Mouse (Mus musculus): ENCODE data around the gene Gm45521. TPM values are rescaled to one million over a fixed set of nuclear protein-coding genes. Genes with fewer than 3 reads are reported as not detected.
A peak's percentile ranks its signal among the peaks of the same experiment; 100 is the strongest.

Gene Gm45521
- total RNA-seq, 2 experiments from 2014 or later: not detected

- peak; percentile 59 for TF ChIP-seq CTCF (IDR thresholded peaks at IDR 0.05)
- DNase-seq (ENCODE audit: extremely low spot score in 1 of 2, low spot score in 2 of 2): peak; percentile 25 to 36
- H3K27ac ChIP-seq: no peak overlapping the region
- no peak overlapping the region for H3K4me3 ChIP-seq
- intact Hi-C loops (cut with DNase I): loop anchor here (2.0 kb wide), 1 partner anchor 120 kb away; the partner anchor contains the start of gene Flnb
Measured at GRCm38 (mm10) chr14:7937052-7937630, 19.9 kb upstream of the Gm45521 start.

- DNase-seq (ENCODE audit: extremely low spot score in 1 of 2, low spot score in 2 of 2): no peak
- Histone ChIP-seq H3K27ac (no peak overlapping the region), H3K4me3 (no peak overlapping the region)
- intact Hi-C loops (cut with DNase I): loop anchor here (1.0 kb wide), 1 partner anchor 11 kb away; no protein-coding TSS in a partner anchor
- TF ChIP-seq CTCF (IDR thresholded peaks at IDR 0.05): no peak
Measured at GRCm38 (mm10) chr14:7938809-7939784, 18.0 kb upstream of the Gm45521 start.

DNA sequence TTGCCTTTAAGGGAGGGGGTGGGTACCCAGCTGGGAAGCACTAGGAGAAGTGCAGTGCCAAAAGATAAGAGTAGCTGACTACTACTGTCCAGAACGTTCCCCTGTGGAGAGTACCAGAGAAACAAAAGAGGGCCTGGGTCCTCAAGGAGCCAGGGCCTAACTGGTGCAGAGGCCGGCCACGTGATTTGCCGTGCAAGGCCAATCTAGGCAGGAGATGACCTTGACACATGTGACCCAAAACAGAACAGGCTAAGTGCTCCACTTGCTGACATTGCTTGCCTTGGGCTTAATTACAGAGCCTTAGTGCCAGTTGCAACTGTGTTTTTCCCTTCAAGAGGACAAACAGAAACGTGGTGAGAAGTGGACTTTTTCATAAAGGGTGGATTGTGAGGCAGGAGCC is 15.7 kb upstream of the Gm45521 start:
- TF ChIP-seq CTCF (IDR thresholded peaks at IDR 0.05): no peak
- H3K27ac ChIP-seq: no peak overlapping the region
- intact Hi-C loops (cut with DNase I): no loop called here
- H3K4me3 ChIP-seq: no peak overlapping the region
- no peak for DNase-seq (ENCODE audit: extremely low spot score in 1 of 2, low spot score in 2 of 2)

DNA sequence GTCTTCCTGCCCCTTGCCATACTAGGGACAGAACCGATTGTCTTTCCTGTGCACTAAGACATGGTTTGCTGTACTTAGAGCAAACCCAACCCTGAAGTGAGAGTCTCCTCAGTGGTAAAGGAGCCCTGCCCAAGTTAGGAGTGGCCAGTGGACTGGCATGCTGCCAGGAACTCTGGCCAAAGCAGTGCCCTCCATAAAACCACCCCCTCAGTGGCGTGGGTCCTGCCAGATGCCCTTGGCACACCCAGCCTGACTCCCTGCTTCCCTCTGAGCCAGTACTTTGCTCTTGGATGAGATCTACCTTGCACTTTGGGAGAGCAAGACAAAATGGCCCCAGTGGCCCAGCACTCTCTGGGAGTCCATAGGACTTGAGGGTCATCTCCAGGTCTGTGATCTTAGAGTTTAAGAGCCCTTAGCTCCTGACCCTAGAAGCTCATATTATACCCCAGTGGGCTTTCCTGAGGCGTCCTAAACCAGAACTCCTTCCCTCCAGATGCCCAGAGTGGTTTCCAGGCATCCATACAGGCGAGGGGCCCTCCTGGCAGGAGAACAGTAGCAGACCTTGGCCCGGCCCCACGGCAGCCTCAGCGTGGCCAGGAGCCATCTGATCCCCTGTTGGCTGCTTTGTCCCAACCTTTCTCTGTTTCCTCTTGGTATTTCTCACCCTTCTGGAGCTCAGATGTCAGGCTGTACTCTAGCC is 13.8 kb upstream of the Gm45521 start:
- H3K27ac ChIP-seq: peak overlapping the region; percentile 21; the same call in 1 of the 2 replicates
- intact Hi-C loops (cut with DNase I): no loop called here
- H3K4me3 ChIP-seq: no peak overlapping the region
- no peak for TF ChIP-seq CTCF (IDR thresholded peaks at IDR 0.05)
- DNase-seq (ENCODE audit: extremely low spot score in 1 of 2, low spot score in 2 of 2): no peak

- no peak overlapping the region for H3K4me3 ChIP-seq
- TF ChIP-seq CTCF (IDR thresholded peaks at IDR 0.05): no peak
- intact Hi-C loops (cut with DNase I): no loop called here
- no peak for DNase-seq (ENCODE audit: extremely low spot score in 1 of 2, low spot score in 2 of 2)
- peak overlapping the region; percentile 21; the same call in 1 of the 2 replicates for H3K27ac ChIP-seq
Measured at GRCm38 (mm10) chr14:7943801-7944135, 13.3 kb upstream of the Gm45521 start.

GRCm38 (mm10) chr14:7944349-7945039 is 12.6 kb upstream of the Gm45521 start:
- Histone ChIP-seq H3K4me3 (no peak overlapping the region), H3K27ac (peak overlapping the region; percentile 16; the same call in 1 of the 2 replicates)
- DNase-seq (ENCODE audit: extremely low spot score in 1 of 2, low spot score in 2 of 2): no peak
- TF ChIP-seq CTCF (IDR thresholded peaks at IDR 0.05): peak; percentile 59
- intact Hi-C loops (cut with DNase I): no loop called here

- intact Hi-C loops (cut with DNase I): no loop called here
- no peak overlapping the region for H3K27ac ChIP-seq
Measured at GRCm38 (mm10) chr14:7945261-7945660, 11.8 kb upstream of the Gm45521 start.

GRCm38 (mm10) chr14:7951234-7951633 is 5.9 kb upstream of the Gm45521 start:
- TF ChIP-seq CTCF (IDR thresholded peaks at IDR 0.05): no peak
- intact Hi-C loops (cut with DNase I): no loop called here
- no peak for DNase-seq (ENCODE audit: extremely low spot score in 1 of 2, low spot score in 2 of 2)
- no peak overlapping the region for H3K4me3 ChIP-seq
- H3K27ac ChIP-seq: no peak overlapping the region

More at GRCm38 (mm10) chr14:7945261-7945660, 11.8 kb upstream of the Gm45521 start:
- H3K4me3 ChIP-seq: no peak overlapping the region
- TF ChIP-seq CTCF (IDR thresholded peaks at IDR 0.05): no peak
- DNase-seq (ENCODE audit: extremely low spot score in 1 of 2, low spot score in 2 of 2): no peak

DNA sequence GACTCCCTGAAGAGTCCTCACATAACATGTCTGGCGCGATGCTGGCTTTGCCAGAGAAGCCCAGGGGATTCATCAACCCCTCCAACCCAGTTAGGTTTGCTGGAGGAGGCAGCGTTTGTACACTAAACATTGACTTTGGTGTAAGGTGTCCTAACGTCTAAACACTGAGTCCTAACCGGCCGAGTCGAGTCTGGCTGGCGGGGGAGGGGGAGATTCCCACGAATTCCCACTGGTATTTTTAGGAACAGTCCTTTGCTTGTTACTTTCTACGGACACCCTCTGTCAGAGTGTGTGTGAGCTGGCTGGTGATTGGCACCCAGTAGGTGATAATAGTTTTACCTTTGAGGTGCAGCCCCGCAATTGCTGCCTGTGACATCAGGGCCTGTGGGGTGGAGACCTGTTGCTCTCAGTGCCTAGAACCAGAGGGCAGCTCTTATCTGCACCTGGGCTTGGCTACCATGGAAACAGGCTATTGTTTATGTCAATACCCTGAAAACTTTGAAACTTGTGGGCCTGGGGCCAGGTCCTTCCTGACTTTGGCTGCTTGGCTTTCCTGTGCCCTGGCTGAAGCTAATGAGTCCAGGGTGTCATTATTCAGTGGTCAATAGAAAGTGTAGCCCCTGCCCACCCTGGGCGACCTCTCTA is 4.4 kb upstream of the Gm45521 start:
- TF ChIP-seq CTCF (IDR thresholded peaks at IDR 0.05): no peak
- peak overlapping the region; percentile 73 for H3K27ac ChIP-seq
- intact Hi-C loops (cut with DNase I): no loop called here
- DNase-seq (ENCODE audit: extremely low spot score in 1 of 2, low spot score in 2 of 2): no peak
- H3K4me3 ChIP-seq: no peak overlapping the region

GRCm38 (mm10) chr14:7954071-7954471 is 3.0 kb upstream of the Gm45521 start:
- intact Hi-C loops (cut with DNase I): no loop called here
- no peak for TF ChIP-seq CTCF (IDR thresholded peaks at IDR 0.05)
- Histone ChIP-seq H3K4me3 (no peak overlapping the region), H3K27ac (peak overlapping the region; percentile 33; the same call in 1 of the 2 replicates)
- DNase-seq (ENCODE audit: extremely low spot score in 1 of 2, low spot score in 2 of 2): no peak

DNA sequence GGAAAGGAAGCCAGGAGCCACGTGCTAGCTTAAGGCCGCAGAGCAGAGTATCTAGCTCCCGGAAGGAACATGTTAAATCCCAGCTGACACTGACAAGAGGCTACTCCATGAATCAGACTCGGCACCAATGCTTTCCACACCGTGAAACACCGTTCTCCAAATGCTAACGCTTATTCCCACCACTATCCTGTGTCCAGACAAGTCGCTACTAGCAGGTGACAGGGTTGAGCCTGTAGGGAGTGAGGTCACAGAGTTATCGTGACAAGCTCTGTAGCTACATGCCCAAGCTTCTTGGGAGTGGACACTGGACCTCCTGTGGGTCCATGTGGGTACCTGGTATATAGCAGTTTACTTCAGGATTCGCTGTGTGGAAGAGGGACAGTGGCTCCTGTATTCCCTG is 661 bp upstream of the Gm45521 start:
- DNase-seq (ENCODE audit: extremely low spot score in 1 of 2, low spot score in 2 of 2): no peak
- no peak for TF ChIP-seq CTCF (IDR thresholded peaks at IDR 0.05)
- intact Hi-C loops (cut with DNase I): no loop called here
- no peak overlapping the region for H3K27ac ChIP-seq
- no peak overlapping the region for H3K4me3 ChIP-seq

Data from left cerebral cortex, adult 2 months (tissue).